Mouse (Mus musculus): ENCODE results near the gene Vmn1r175.
"Not testable (repeated sequence)": the region's sequence is repeated elsewhere in the genome, so short reads cannot be mapped to it uniquely, and the experiment has no call there.

Gene Vmn1r175

DNA sequence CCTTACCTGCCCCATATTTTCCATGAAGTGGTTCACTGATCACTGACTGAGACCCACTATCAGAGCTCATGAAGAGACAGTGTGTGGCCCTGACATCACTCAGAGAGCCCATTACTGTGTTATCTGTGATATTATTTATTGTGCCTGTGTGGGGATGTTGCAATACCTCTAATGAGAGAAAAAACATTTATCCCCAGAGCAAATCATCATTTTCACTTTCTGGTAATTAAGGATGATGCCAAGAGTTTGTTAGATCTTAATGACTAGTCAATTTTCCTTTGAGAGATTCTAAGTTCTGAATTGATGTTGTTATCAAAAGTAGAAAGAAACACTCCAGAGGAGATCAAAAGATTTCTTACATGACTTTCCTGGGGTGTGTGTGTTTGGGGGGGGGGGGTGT is at the start of gene Vmn1r175:
Gene Vmn1r175, minus strand, starts transcription at position 101 of the 400 bp plus-strand sequence.
- DNase-seq (ENCODE audit: low read depth, low spot score) = not testable (repeated sequence)

DNA sequence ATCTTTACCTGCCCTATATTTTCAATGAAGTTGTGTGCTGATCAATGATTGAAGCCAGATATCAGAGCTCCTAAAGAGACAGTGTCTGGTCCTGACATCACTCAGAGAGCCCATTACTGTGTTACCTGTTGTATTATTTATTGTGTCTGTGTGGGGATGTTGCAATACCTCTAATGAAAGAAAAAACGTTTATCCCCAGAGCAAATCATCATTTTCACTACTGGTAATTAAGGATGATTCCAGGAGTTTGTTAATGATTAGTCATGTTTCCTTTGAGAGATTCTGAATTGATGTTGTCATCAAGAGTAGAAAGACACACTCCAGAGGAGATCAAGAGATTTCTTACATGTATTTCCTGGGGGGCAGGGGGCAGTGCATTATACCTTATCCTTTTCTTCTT is 26.8 kb upstream of the Vmn1r175 start, which contains the start of gene Vmn1r176:
Gene Vmn1r176, minus strand, starts transcription at position 101 of the 400 bp plus-strand sequence.
- DNase-seq (ENCODE audit: low read depth, low spot score) = not testable (repeated sequence)

DNA sequence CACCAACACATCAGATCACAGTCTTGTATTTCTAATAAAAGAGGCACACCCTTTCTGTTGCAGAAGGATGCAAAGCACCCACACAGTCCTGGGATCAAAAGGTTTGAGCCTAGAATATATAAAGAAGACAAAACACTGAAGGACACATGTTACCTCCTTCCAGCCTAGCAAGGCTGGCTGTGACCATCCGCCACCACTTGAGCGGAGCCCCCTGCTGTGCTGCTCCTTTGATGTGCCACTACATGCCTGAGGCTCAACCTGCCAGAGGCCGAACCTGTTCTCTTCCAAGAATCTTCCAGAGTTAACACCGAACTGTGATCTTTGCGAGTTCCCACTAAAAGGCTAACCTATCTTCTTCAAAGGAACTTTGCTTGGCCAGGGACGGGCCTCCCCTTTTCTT is 25.9 kb downstream of the Vmn1r175 start:
- no peak for DNase-seq (ENCODE audit: low read depth, low spot score)
